Mouse (Mus musculus) embryonic facial prominence, embryonic 12.5 days (tissue): Measurements from ENCODE around the gene Dld. TPM values are rescaled to one million over a fixed set of nuclear protein-coding genes. Genes with fewer than 3 reads are reported as not detected.

Source experiments
- ATAC-seq: fragments of 200-750 bp; cut with Nextera tagmentation; 2 replicates; pipeline ENCODE4 v1.8.0; 2017; ENCODE audit not compliant: insufficient number of reproducible peaks, insufficient read depth, low FRiP score, low TSS enrichment
- H3K27ac ChIP-seq: fragments of 300-500 bp; sonication (generic); 2 replicates; pipeline ENCODE4 v1.5.1; 2016; ENCODE audit warnings: mild to moderate bottlenecking
- H3K27me3 ChIP-seq: fragments of 300-500 bp; sonication (generic); 2 replicates; pipeline ENCODE4 v1.6.1; 2016; ENCODE audit warnings: mild to moderate bottlenecking, moderate library complexity
- H3K36me3 ChIP-seq: fragments of 300-500 bp; sonication (generic); 2 replicates; pipeline ENCODE4 v1.6.1; 2016; ENCODE audit warnings: mild to moderate bottlenecking
- H3K4me1 ChIP-seq: fragments of 300-500 bp; sonication (generic); 2 replicates; pipeline ENCODE4 v1.6.1; 2016
- H3K4me2 ChIP-seq: fragments of 300-500 bp; sonication (generic); replicated peaks from 2 replicates; pipeline ENCODE4 v1.6.1; 2016; ENCODE audit warnings: mild to moderate bottlenecking, moderate library complexity
- H3K4me3 ChIP-seq: fragments of 300-500 bp; sonication (generic); 2 replicates; pipeline ENCODE4 v1.5.1; 2016; ENCODE audit warnings: mild to moderate bottlenecking
- H3K9ac ChIP-seq: fragments of 300-500 bp; sonication (generic); 2 replicates; pipeline ENCODE4 v1.6.1; 2016; ENCODE audit warnings: mild to moderate bottlenecking, moderate library complexity
- H3K9me3 ChIP-seq: fragments of 300-500 bp; sonication (generic); 2 replicates; pipeline ENCODE4 v1.6.1; 2016; ENCODE audit warnings: mild to moderate bottlenecking, moderate library complexity
- WGBS: fragments of 180-500 bp; shearing (Covaris S2); methylation state at CpG from one replicate; pipeline ENCODE4 v1.1.7; 2016; 5-methylcytosine and 5-hydroxymethylcytosine counted together
- polyA plus RNA-seq: library from polyadenylated mRNA; unstranded; fragments of >200 nt; fragmentation: Nextera tagmentation; extraction: Ambion mirVana; gene quantifications from 2 replicates; pipeline ENCODE4 v1.2.1, GENCODE M21; 2016

Gene Dld
- polyA plus RNA-seq, 1 experiment from 2014 or later, result 165 TPM

GRCm38 (mm10) chr12:31293361-31294142 is 57.7 kb downstream of the Dld start:
- Histone ChIP-seq H3K4me3 (no peak overlapping the region), H3K4me2 (no peak overlapping the region), H3K27ac (no peak overlapping the region), H3K27me3 (no peaks in the 10 kb centered on the region), H3K36me3 (peaks cover 53% of the 10 kb centered on the region), H3K9me3 (no peaks in the 10 kb centered on the region), H3K9ac (no peak overlapping the region), H3K4me1 (peaks cover 14% of the 10 kb centered on the region; the same call in 1 of the 2 replicates)
- 60% methylated on average over 15 of the region's 15 CpGs for WGBS
- ATAC-seq, result no peak

- no peaks in the 10 kb centered on the region for H3K9me3 ChIP-seq
- no peak overlapping the region for H3K4me2 ChIP-seq
- H3K27me3 ChIP-seq, result no peaks in the 10 kb centered on the region
- no peak overlapping the region for H3K27ac ChIP-seq
- no peak overlapping the region for H3K9ac ChIP-seq
- ATAC-seq, result no peak
- peaks cover 10% of the 10 kb centered on the region; the same call in 1 of the 2 replicates for H3K4me1 ChIP-seq
- H3K4me3 ChIP-seq, result no peak overlapping the region
- H3K36me3 ChIP-seq, result peaks cover 61% of the 10 kb centered on the region
- WGBS, result 76% methylated on average over 3 of the region's 3 CpGs
These were observed 60.3 kb downstream of the Dld start for GRCm38 (mm10) chr12:31290951-31291350.

GRCm38 (mm10) chr12:31289046-31289445 is 62.2 kb downstream of the Dld start:
- no peak overlapping the region for H3K27ac ChIP-seq
- H3K4me2 ChIP-seq, result no peak overlapping the region
- H3K9ac ChIP-seq, result no peak overlapping the region
- peaks cover 3% of the 10 kb centered on the region; the same call in 1 of the 2 replicates for H3K4me1 ChIP-seq
- WGBS, result 73% methylated on average over 10 of the region's 10 CpGs
- H3K36me3 ChIP-seq, result peaks cover 69% of the 10 kb centered on the region
- H3K9me3 ChIP-seq, result no peaks in the 10 kb centered on the region
- no peak overlapping the region for H3K4me3 ChIP-seq
- no peaks in the 10 kb centered on the region for H3K27me3 ChIP-seq
- no peak for ATAC-seq

GRCm38 (mm10) chr12:31283617-31284136 is 67.6 kb downstream of the Dld start:
- Histone ChIP-seq H3K27me3 (no peaks in the 10 kb centered on the region), H3K9me3 (no peaks in the 10 kb centered on the region), H3K36me3 (peaks cover 78% of the 10 kb centered on the region), H3K4me3 (no peak overlapping the region), H3K27ac (no peak overlapping the region), H3K4me2 (no peak overlapping the region), H3K9ac (no peak overlapping the region), H3K4me1 (0 out of 2 replicates have a peak, but pooled peaks cover 3% of the 10 kb centered on the region)
- WGBS, result 70% methylated on average over 4 of the region's 4 CpGs
- no peak for ATAC-seq

GRCm38 (mm10) chr12:31283131-31283530 is 68.1 kb downstream of the Dld start:
- Histone ChIP-seq H3K9me3 (no peaks in the 10 kb centered on the region), H3K4me2 (no peak overlapping the region), H3K9ac (no peak overlapping the region), H3K4me1 (0 out of 2 replicates have a peak, but pooled peaks cover 3% of the 10 kb centered on the region), H3K36me3 (peaks cover 78% of the 10 kb centered on the region), H3K4me3 (no peak overlapping the region), H3K27me3 (no peaks in the 10 kb centered on the region), H3K27ac (no peak overlapping the region)
- ATAC-seq, result no peak
- WGBS, result 89% methylated on average over 4 of the region's 4 CpGs

GRCm38 (mm10) chr12:31282241-31282640 is 69.0 kb downstream of the Dld start:
- peaks cover 78% of the 10 kb centered on the region for H3K36me3 ChIP-seq

More at GRCm38 (mm10) chr12:31282241-31282640, 69.0 kb downstream of the Dld start:
- Histone ChIP-seq H3K27ac (no peak overlapping the region), H3K27me3 (no peaks in the 10 kb centered on the region), H3K9ac (no peak overlapping the region), H3K4me1 (0 out of 2 replicates have a peak, but pooled peaks cover 3% of the 10 kb centered on the region), H3K9me3 (no peaks in the 10 kb centered on the region), H3K4me2 (no peak overlapping the region), H3K4me3 (no peak overlapping the region)
- no peak for ATAC-seq
- WGBS, result 86% methylated on average over 5 of the region's 5 CpGs

Other genes starting within 250 kb of the Dld start
- gene Gm6993, start 110.7 kb downstream of the Dld start, polyA plus RNA-seq, result not detected in 2 replicates
- gene Lamb1, start 86.2 kb downstream of the Dld start, polyA plus RNA-seq, result 80.8 and 82.3 TPM in 2 replicates
- not detected in 2 replicates for gene Slc26a3, start 39.4 kb upstream of the Dld start, polyA plus RNA-seq
- gene Cbll1, start 148.2 kb upstream of the Dld start, polyA plus RNA-seq, result 10.5 and 12.4 TPM in 2 replicates
- gene Slc26a4, start 208.5 kb upstream of the Dld start, polyA plus RNA-seq, result 0.17 and 0.28 TPM in 2 replicates